Mouse (Mus musculus) cerebellum, adult 18-20 months (tissue): ENCODE results near the gene Pknox2.
A peak's percentile ranks its signal among the peaks of the same experiment; 100 is the strongest.

Experiments used
- DNase-seq, 2 experiments: peaks; one replicate each; pipeline ENCODE4 v3.0.0; 2021

Gene Pknox2

GRCm38 (mm10) chr9:37147359-37147685 lies at the start of gene Pknox2:
Gene Pknox2 (minus strand): TSS chr9:37147407.
- DNase-seq, result peak; percentile 90 to 94

- DNase-seq, result no peak
Measured at GRCm38 (mm10) chr9:37188024-37188423, 40.8 kb upstream of the Pknox2 start.

- DNase-seq, result no peak
Measured at GRCm38 (mm10) chr9:37187407-37187806, 40.2 kb upstream of the Pknox2 start.

- no peak for DNase-seq
Measured at GRCm38 (mm10) chr9:37183176-37183575, 36.0 kb upstream of the Pknox2 start.

GRCm38 (mm10) chr9:37181596-37181995 lies 34.4 kb upstream of the Pknox2 start:
- DNase-seq, result no peak

GRCm38 (mm10) chr9:37179596-37179995 lies 32.4 kb upstream of the Pknox2 start:
- no peak for DNase-seq

GRCm38 (mm10) chr9:37178911-37179310 lies 31.7 kb upstream of the Pknox2 start:
- no peak for DNase-seq

- no peak for DNase-seq
Measured at GRCm38 (mm10) chr9:37177551-37177950, 30.3 kb upstream of the Pknox2 start.

GRCm38 (mm10) chr9:37177107-37177506 lies 29.9 kb upstream of the Pknox2 start:
- DNase-seq, result peak; percentile 54 to 59

- no peak for DNase-seq
Measured at GRCm38 (mm10) chr9:37176002-37176401, 28.8 kb upstream of the Pknox2 start.

- peak in 1 of 2 experiments; percentile 13 for DNase-seq
Measured at GRCm38 (mm10) chr9:37173376-37173775, 26.2 kb upstream of the Pknox2 start.

GRCm38 (mm10) chr9:37166899-37167298 lies 19.7 kb upstream of the Pknox2 start:
- DNase-seq, result no peak

- DNase-seq, result no peak
Measured at GRCm38 (mm10) chr9:37160686-37161085, 13.5 kb upstream of the Pknox2 start.

GRCm38 (mm10) chr9:37147886-37148285 lies 679 bp upstream of the Pknox2 start:
- DNase-seq, result no peak

GRCm38 (mm10) chr9:37146603-37147358 lies 426 bp downstream of the Pknox2 start:
- DNase-seq, result peak; percentile 79 to 85

- peak in 1 of 2 experiments; percentile 61 for DNase-seq
Measured at GRCm38 (mm10) chr9:37146353-37146602, 929 bp downstream of the Pknox2 start.

GRCm38 (mm10) chr9:37145616-37146352 lies 1.4 kb downstream of the Pknox2 start:
- DNase-seq, result peak; percentile 41 to 67

GRCm38 (mm10) chr9:37145151-37145615 lies 2.0 kb downstream of the Pknox2 start:
- peak in 1 of 2 experiments; percentile 62 for DNase-seq

GRCm38 (mm10) chr9:37144696-37145095 lies 2.5 kb downstream of the Pknox2 start:
- no peak for DNase-seq

GRCm38 (mm10) chr9:37144251-37144650 lies 3.0 kb downstream of the Pknox2 start:
- peak; percentile 17 to 35 for DNase-seq

- no peak for DNase-seq
Measured at GRCm38 (mm10) chr9:37143046-37143931, 3.9 kb downstream of the Pknox2 start.

- DNase-seq, result no peak
Measured at GRCm38 (mm10) chr9:37142107-37142506, 5.1 kb downstream of the Pknox2 start.

GRCm38 (mm10) chr9:37140464-37141181 lies 6.6 kb downstream of the Pknox2 start:
- DNase-seq, result no peak
